Mouse (Mus musculus): ENCODE data around the gene Ell. TPM values are rescaled to one million over a fixed set of nuclear protein-coding genes. Genes with fewer than 3 reads are reported as not detected.

Gene Ell
- polyA plus RNA-seq, 1 experiment from 2014 or later = 20.9 TPM

- Histone ChIP-seq H3K4me3 (no peak overlapping the region), H3K4me2 (peak overlapping the region; percentile 78; the same call in 1 of the 2 replicates), H3K27me3 (peaks cover 5% of the 10 kb centered on the region; the same call in 1 of the 2 replicates), H3K36me3 (no peaks in the 10 kb centered on the region), H3K9me3 (no peaks in the 10 kb centered on the region), H3K9ac (0 out of 2 replicates have a peak overlapping the region, but pooled peaks have one; percentile 3), H3K27ac (replicated peaks) (no peak overlapping the region), H3K4me1 (replicated peaks) (peaks cover 26% of the 10 kb centered on the region)
- WGBS = 16% methylated on average over 22 of the region's 22 CpGs
- 0 out of 2 replicates have a peak, but pooled peaks have one; percentile 10 for ATAC-seq (ENCODE audit: low FRiP score, low read depth)
Measured at GRCm38 (mm10) chr8:70630532-70631381, 91.5 kb downstream of the Ell start.

DNA sequence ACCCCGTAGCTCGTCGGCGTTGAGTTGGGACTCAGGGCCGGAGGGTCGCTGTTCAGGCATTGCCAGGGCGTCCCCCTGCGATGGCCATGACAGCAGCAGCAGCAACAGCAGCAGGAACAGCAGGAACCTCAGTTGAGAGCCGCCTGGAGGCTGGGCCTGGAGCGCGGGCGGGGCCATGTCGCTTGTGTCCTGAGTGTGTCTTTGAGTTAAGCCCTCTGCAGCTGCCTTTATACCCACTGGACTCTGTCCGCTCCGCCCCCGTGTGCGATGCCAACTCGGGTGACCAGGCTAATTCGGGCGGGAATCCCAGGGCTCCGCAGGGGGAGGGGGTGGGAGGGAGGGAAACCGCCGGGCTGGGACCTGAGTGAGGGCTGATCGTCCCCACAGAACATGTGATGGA, 92.2 kb downstream of the Ell start:
- Histone ChIP-seq H3K27ac (replicated peaks) (no peak overlapping the region), H3K9me3 (no peaks in the 10 kb centered on the region), H3K4me3 (no peak overlapping the region), H3K9ac (no peak overlapping the region), H3K4me2 (0 out of 2 replicates have a peak overlapping the region, but pooled peaks have one; percentile 9), H3K36me3 (no peaks in the 10 kb centered on the region), H3K27me3 (peaks cover 5% of the 10 kb centered on the region; the same call in 1 of the 2 replicates), H3K4me1 (replicated peaks) (peaks cover 26% of the 10 kb centered on the region)
- ATAC-seq (ENCODE audit: low FRiP score, low read depth) = no peak
- WGBS = 26% methylated on average over 20 of the region's 24 CpGs

- Histone ChIP-seq H3K36me3 (no peaks in the 10 kb centered on the region), H3K4me3 (no peak within 1 kb of the TSS), H3K27ac (replicated peaks) (no peak within 1 kb of the TSS), H3K9ac (no peak within 1 kb of the TSS), H3K27me3 (peaks cover 5% of the 10 kb centered on the region; the same call in 1 of the 2 replicates), H3K4me1 (replicated peaks) (peaks cover 26% of the 10 kb centered on the region), H3K9me3 (no peaks in the 10 kb centered on the region), H3K4me2 (0 out of 2 replicates have a peak within 1 kb of the TSS, but pooled peaks have one; percentile 9)
- 75% methylated on average over 6 of the region's 6 CpGs for WGBS
- ATAC-seq (ENCODE audit: low FRiP score, low read depth) = no peak
Measured at GRCm38 (mm10) chr8:70632346-70632892, 93.2 kb downstream of the Ell start, which contains the start of gene Gdf15. Gene Gdf15 (minus strand): TSS chr8:70632456.

- no peak overlapping the region for H3K27ac ChIP-seq (replicated peaks)
- H3K9ac ChIP-seq = no peak overlapping the region
- no peak overlapping the region for H3K4me2 ChIP-seq
- no peak overlapping the region for H3K4me3 ChIP-seq
- H3K27me3 ChIP-seq = peaks cover 5% of the 10 kb centered on the region; the same call in 1 of the 2 replicates
- peaks cover 23% of the 10 kb centered on the region for H3K4me1 ChIP-seq (replicated peaks)
- no peak for ATAC-seq (ENCODE audit: low FRiP score, low read depth)
- no peaks in the 10 kb centered on the region for H3K9me3 ChIP-seq
- 57% methylated on average over 6 of the region's 6 CpGs for WGBS
- no peaks in the 10 kb centered on the region for H3K36me3 ChIP-seq
Measured at GRCm38 (mm10) chr8:70634066-70634465, 94.8 kb downstream of the Ell start.

DNA sequence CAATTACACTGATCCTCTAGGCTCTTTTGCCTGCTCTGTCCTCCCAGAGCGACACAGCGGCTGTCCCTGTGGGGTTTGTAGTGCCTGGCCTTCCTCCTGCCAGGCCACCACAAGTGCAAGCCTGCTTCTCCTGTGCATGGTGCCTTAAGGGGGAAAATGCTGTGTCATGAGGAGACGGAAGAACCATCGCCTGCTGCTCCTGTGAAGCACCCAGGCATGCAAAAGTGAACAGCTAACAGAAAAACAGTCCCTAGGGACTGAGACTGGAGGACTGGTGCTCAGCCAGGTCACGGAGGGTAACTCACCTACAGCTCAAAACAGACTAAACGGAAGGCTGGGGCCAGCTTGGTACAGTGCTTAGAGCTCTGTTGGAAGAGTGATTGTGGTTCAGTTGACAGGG, 96.3 kb downstream of the Ell start:
- 78% methylated on average over 6 of the region's 6 CpGs for WGBS
- H3K4me2 ChIP-seq = no peak overlapping the region
- H3K4me3 ChIP-seq = no peak overlapping the region
- no peaks in the 10 kb centered on the region for H3K36me3 ChIP-seq
- no peak for ATAC-seq (ENCODE audit: low FRiP score, low read depth)
- H3K27me3 ChIP-seq = peaks cover 5% of the 10 kb centered on the region; the same call in 1 of the 2 replicates
- no peaks in the 10 kb centered on the region for H3K9me3 ChIP-seq
- no peak overlapping the region for H3K9ac ChIP-seq
- no peak overlapping the region for H3K27ac ChIP-seq (replicated peaks)
- peaks cover 10% of the 10 kb centered on the region for H3K4me1 ChIP-seq (replicated peaks)

- no peaks in the 10 kb centered on the region for H3K9me3 ChIP-seq
- no peaks in the 10 kb centered on the region for H3K4me1 ChIP-seq (replicated peaks)
- 59% methylated on average over 8 of the region's 8 CpGs for WGBS
- H3K9ac ChIP-seq = no peak overlapping the region
- no peaks in the 10 kb centered on the region for H3K36me3 ChIP-seq
- H3K27me3 ChIP-seq = no peaks in the 10 kb centered on the region; the same call in 1 of the 2 replicates
- H3K4me3 ChIP-seq = no peak overlapping the region
- ATAC-seq (ENCODE audit: low FRiP score, low read depth) = no peak
- H3K27ac ChIP-seq (replicated peaks) = no peak overlapping the region
- H3K4me2 ChIP-seq = no peak overlapping the region
Measured at GRCm38 (mm10) chr8:70636838-70637237, 97.6 kb downstream of the Ell start.

- H3K4me1 ChIP-seq (replicated peaks) = no peaks in the 10 kb centered on the region
- H3K9me3 ChIP-seq = no peaks in the 10 kb centered on the region
- H3K27me3 ChIP-seq = no peaks in the 10 kb centered on the region
- no peak for ATAC-seq (ENCODE audit: low FRiP score, low read depth)
- H3K27ac ChIP-seq (replicated peaks) = no peak overlapping the region
- H3K4me2 ChIP-seq = no peak overlapping the region
- H3K9ac ChIP-seq = no peak overlapping the region
- H3K36me3 ChIP-seq = no peaks in the 10 kb centered on the region
- 69% methylated on average over 9 of the region's 9 CpGs for WGBS
- H3K4me3 ChIP-seq = no peak overlapping the region
Measured at GRCm38 (mm10) chr8:70638752-70639151, 99.5 kb downstream of the Ell start.

Other genes starting within 250 kb of the Ell start
- 44.2 and 46.3 TPM in 2 replicates for gene Ddx49, start 237.0 kb upstream of the Ell start, polyA plus RNA-seq (2015; fragmentation: Nextera tagmentation; extraction: Ambion mirVana)
- gene Cope, start 236.9 kb upstream of the Ell start, polyA plus RNA-seq (2015; fragmentation: Nextera tagmentation; extraction: Ambion mirVana) = 291 and 295 TPM in 2 replicates
- gene Cers1, start 223.7 kb upstream of the Ell start, polyA plus RNA-seq (2015; fragmentation: Nextera tagmentation; extraction: Ambion mirVana) = 37.8 and 43.2 TPM in 2 replicates
- 2.8 and 7.8 TPM in 2 replicates for gene Gdf1, start 209.6 kb upstream of the Ell start, polyA plus RNA-seq (2015; fragmentation: Nextera tagmentation; extraction: Ambion mirVana)
- 14.5 and 15.1 TPM in 2 replicates for gene Upf1, start 186.2 kb upstream of the Ell start, polyA plus RNA-seq (2015; fragmentation: Nextera tagmentation; extraction: Ambion mirVana)
- 0.27 and 0.47 TPM in 2 replicates for gene Comp, start 165.9 kb upstream of the Ell start, polyA plus RNA-seq (2015; fragmentation: Nextera tagmentation; extraction: Ambion mirVana)
- 46.1 and 57.4 TPM in 2 replicates for gene Crtc1, start 99.9 kb upstream of the Ell start, polyA plus RNA-seq (2015; fragmentation: Nextera tagmentation; extraction: Ambion mirVana)
- gene Klhl26, start 62.5 kb upstream of the Ell start, polyA plus RNA-seq (2015; fragmentation: Nextera tagmentation; extraction: Ambion mirVana) = 29.5 and 33.6 TPM in 2 replicates
- 133 and 145 TPM in 2 replicates for gene Tmem59l, start 52.1 kb upstream of the Ell start, polyA plus RNA-seq (2015; fragmentation: Nextera tagmentation; extraction: Ambion mirVana)
- 7.0 and 8.6 TPM in 2 replicates for gene Crlf1, start 46.3 kb upstream of the Ell start, polyA plus RNA-seq (2015; fragmentation: Nextera tagmentation; extraction: Ambion mirVana)
- gene Rex1bd, start 32.7 kb upstream of the Ell start, polyA plus RNA-seq (2015; fragmentation: Nextera tagmentation; extraction: Ambion mirVana) = 161 and 177 TPM in 2 replicates
- gene Uba52, start 28.7 kb upstream of the Ell start, polyA plus RNA-seq (2015; fragmentation: Nextera tagmentation; extraction: Ambion mirVana) = 652 and 684 TPM in 2 replicates
- gene Fkbp8, start 11.7 kb upstream of the Ell start, polyA plus RNA-seq (2015; fragmentation: Nextera tagmentation; extraction: Ambion mirVana) = 393 and 420 TPM in 2 replicates
- 48.5 and 49.0 TPM in 2 replicates for gene Kxd1, start 11.5 kb upstream of the Ell start, polyA plus RNA-seq (2015; fragmentation: Nextera tagmentation; extraction: Ambion mirVana)
- 146 and 152 TPM in 2 replicates for gene Isyna1, start 54.9 kb downstream of the Ell start, polyA plus RNA-seq (2015; fragmentation: Nextera tagmentation; extraction: Ambion mirVana)
- gene Ssbp4, start 69.4 kb downstream of the Ell start, polyA plus RNA-seq (2015; fragmentation: Nextera tagmentation; extraction: Ambion mirVana) = 150 and 172 TPM in 2 replicates
- gene Lrrc25, start 76.7 kb downstream of the Ell start, polyA plus RNA-seq (2015; fragmentation: Nextera tagmentation; extraction: Ambion mirVana) = 1.1 and 2.2 TPM in 2 replicates
- 0.25 and 0.30 TPM in 2 replicates for gene Gdf15, start 93.0 kb downstream of the Ell start, polyA plus RNA-seq (2015; fragmentation: Nextera tagmentation; extraction: Ambion mirVana)
- gene Pgpep1, start 120.9 kb downstream of the Ell start, polyA plus RNA-seq (2015; fragmentation: Nextera tagmentation; extraction: Ambion mirVana) = 76.5 and 77.8 TPM in 2 replicates
- gene Lsm4, start 133.8 kb downstream of the Ell start, polyA plus RNA-seq (2015; fragmentation: Nextera tagmentation; extraction: Ambion mirVana) = 192 and 193 TPM in 2 replicates
- 98.4 and 105 TPM in 2 replicates for gene Jund, start 159.5 kb downstream of the Ell start, polyA plus RNA-seq (2015; fragmentation: Nextera tagmentation; extraction: Ambion mirVana)
- 0.09 TPM in 2 replicates for gene Iqcn, start 164.0 kb downstream of the Ell start, polyA plus RNA-seq (2015; fragmentation: Nextera tagmentation; extraction: Ambion mirVana)
- gene Gm3336, start 179.1 kb downstream of the Ell start, polyA plus RNA-seq (2015; fragmentation: Nextera tagmentation; extraction: Ambion mirVana) = not detected in 2 replicates
- gene Pde4c, start 184.3 kb downstream of the Ell start, polyA plus RNA-seq (2015; fragmentation: Nextera tagmentation; extraction: Ambion mirVana) = 0.21 and 0.35 TPM in 2 replicates
- gene Rab3a, start 215.2 kb downstream of the Ell start, polyA plus RNA-seq (2015; fragmentation: Nextera tagmentation; extraction: Ambion mirVana) = 503 and 561 TPM in 2 replicates
- gene Mpv17l2, start 221.5 kb downstream of the Ell start, polyA plus RNA-seq (2015; fragmentation: Nextera tagmentation; extraction: Ambion mirVana) = 40.4 and 44.9 TPM in 2 replicates
- 104 and 113 TPM in 2 replicates for gene Pik3r2, start 237.3 kb downstream of the Ell start, polyA plus RNA-seq (2015; fragmentation: Nextera tagmentation; extraction: Ambion mirVana)